Mouse (Mus musculus): Measurements from ENCODE around the gene Hdac4. TPM values are rescaled to one million over a fixed set of nuclear protein-coding genes. Genes with fewer than 3 reads are reported as not detected.

Gene Hdac4
- 0.35 and 0.52 TPM in 2 replicates for polyA plus RNA-seq (2012)

GRCm38 (mm10) chr1:92195360-92196149, at the start of gene Hdac4:
Hdac4 (minus strand) TSS chr1:92195699.
- no peaks in the 10 kb centered on the region for H3K27me3 ChIP-seq (ENCODE audit: control insufficient read depth)
- no peak for TF ChIP-seq GATA1 (IDR thresholded peaks at IDR 0.05; ENCODE audit: low read length)
- TF ChIP-seq TAL1 (IDR thresholded peaks at IDR 0.05; ENCODE audit: low read length), result peak; percentile 19; the same call in 1 of the 3 replicates
- no peaks in the 10 kb centered on the region for H3K9me3 ChIP-seq (ENCODE audit: control insufficient read depth, low read length)
- H3K4me3 ChIP-seq (replicated peaks), result no peak within 1 kb of the TSS
- no peaks in the 10 kb centered on the region for H3K4me1 ChIP-seq (ENCODE audit: control insufficient read depth)
- no peaks in the 10 kb centered on the region for H3K36me3 ChIP-seq (ENCODE audit: control insufficient read depth)

GRCm38 (mm10) chr1:92243549-92243948, 48.0 kb upstream of the Hdac4 start:
- H3K27me3 ChIP-seq (ENCODE audit: control insufficient read depth), result no peaks in the 10 kb centered on the region
- H3K4me3 ChIP-seq (replicated peaks), result no peak overlapping the region
- H3K4me1 ChIP-seq (ENCODE audit: control insufficient read depth), result no peaks in the 10 kb centered on the region
- no peaks in the 10 kb centered on the region for H3K36me3 ChIP-seq (ENCODE audit: control insufficient read depth)
- H3K9me3 ChIP-seq (ENCODE audit: control insufficient read depth, low read length), result no peaks in the 10 kb centered on the region
- TF ChIP-seq TAL1 (IDR thresholded peaks at IDR 0.05; ENCODE audit: low read length) (no peak), GATA1 (IDR thresholded peaks at IDR 0.05; ENCODE audit: low read length) (no peak)

GRCm38 (mm10) chr1:92240072-92240471, 44.6 kb upstream of the Hdac4 start:
- no peaks in the 10 kb centered on the region for H3K9me3 ChIP-seq (ENCODE audit: control insufficient read depth, low read length)
- no peaks in the 10 kb centered on the region for H3K27me3 ChIP-seq (ENCODE audit: control insufficient read depth)
- H3K4me3 ChIP-seq (replicated peaks), result no peak overlapping the region
- no peaks in the 10 kb centered on the region for H3K4me1 ChIP-seq (ENCODE audit: control insufficient read depth)
- TF ChIP-seq GATA1 (IDR thresholded peaks at IDR 0.05; ENCODE audit: low read length), result no peak
- TF ChIP-seq TAL1 (IDR thresholded peaks at IDR 0.05; ENCODE audit: low read length), result no peak
- no peaks in the 10 kb centered on the region for H3K36me3 ChIP-seq (ENCODE audit: control insufficient read depth)

- TF ChIP-seq GATA1 (IDR thresholded peaks at IDR 0.05; ENCODE audit: low read length) (no peak), TAL1 (IDR thresholded peaks at IDR 0.05; ENCODE audit: low read length) (no peak)
- no peaks in the 10 kb centered on the region for H3K9me3 ChIP-seq (ENCODE audit: control insufficient read depth, low read length)
- no peaks in the 10 kb centered on the region for H3K36me3 ChIP-seq (ENCODE audit: control insufficient read depth)
- no peaks in the 10 kb centered on the region for H3K27me3 ChIP-seq (ENCODE audit: control insufficient read depth)
- H3K4me1 ChIP-seq (ENCODE audit: control insufficient read depth), result no peaks in the 10 kb centered on the region
- H3K4me3 ChIP-seq (replicated peaks), result no peak overlapping the region
Observed at GRCm38 (mm10) chr1:92235600-92235999, 40.1 kb upstream of the Hdac4 start.

GRCm38 (mm10) chr1:92225297-92225696, 29.8 kb upstream of the Hdac4 start:
- Histone ChIP-seq H3K27me3 (ENCODE audit: control insufficient read depth) (no peaks in the 10 kb centered on the region), H3K4me1 (ENCODE audit: control insufficient read depth) (no peaks in the 10 kb centered on the region), H3K4me3 (replicated peaks) (no peak overlapping the region), H3K9me3 (ENCODE audit: control insufficient read depth, low read length) (no peaks in the 10 kb centered on the region), H3K36me3 (ENCODE audit: control insufficient read depth) (no peaks in the 10 kb centered on the region)
- TF ChIP-seq TAL1 (IDR thresholded peaks at IDR 0.05; ENCODE audit: low read length), result no peak
- TF ChIP-seq GATA1 (IDR thresholded peaks at IDR 0.05; ENCODE audit: low read length), result no peak

GRCm38 (mm10) chr1:92223956-92224891, 28.7 kb upstream of the Hdac4 start:
- Histone ChIP-seq H3K27me3 (ENCODE audit: control insufficient read depth) (no peaks in the 10 kb centered on the region), H3K36me3 (ENCODE audit: control insufficient read depth) (no peaks in the 10 kb centered on the region), H3K9me3 (ENCODE audit: control insufficient read depth, low read length) (no peaks in the 10 kb centered on the region), H3K4me1 (ENCODE audit: control insufficient read depth) (no peaks in the 10 kb centered on the region), H3K4me3 (replicated peaks) (no peak overlapping the region)
- TF ChIP-seq GATA1 (IDR thresholded peaks at IDR 0.05; ENCODE audit: low read length), result no peak
- TF ChIP-seq TAL1 (IDR thresholded peaks at IDR 0.05; ENCODE audit: low read length), result no peak

GRCm38 (mm10) chr1:92216710-92217109, 21.2 kb upstream of the Hdac4 start:
- Histone ChIP-seq H3K36me3 (ENCODE audit: control insufficient read depth) (no peaks in the 10 kb centered on the region), H3K27me3 (ENCODE audit: control insufficient read depth) (no peaks in the 10 kb centered on the region), H3K4me3 (replicated peaks) (no peak overlapping the region), H3K4me1 (ENCODE audit: control insufficient read depth) (no peaks in the 10 kb centered on the region), H3K9me3 (ENCODE audit: control insufficient read depth, low read length) (no peaks in the 10 kb centered on the region)
- TF ChIP-seq TAL1 (IDR thresholded peaks at IDR 0.05; ENCODE audit: low read length) (no peak), GATA1 (IDR thresholded peaks at IDR 0.05; ENCODE audit: low read length) (no peak)

- Histone ChIP-seq H3K36me3 (ENCODE audit: control insufficient read depth) (no peaks in the 10 kb centered on the region), H3K27me3 (ENCODE audit: control insufficient read depth) (no peaks in the 10 kb centered on the region), H3K4me1 (ENCODE audit: control insufficient read depth) (no peaks in the 10 kb centered on the region), H3K9me3 (ENCODE audit: control insufficient read depth, low read length) (no peaks in the 10 kb centered on the region), H3K4me3 (replicated peaks) (no peak overlapping the region)
- TF ChIP-seq GATA1 (IDR thresholded peaks at IDR 0.05; ENCODE audit: low read length), result no peak
- TF ChIP-seq TAL1 (IDR thresholded peaks at IDR 0.05; ENCODE audit: low read length), result no peak
Observed at GRCm38 (mm10) chr1:92215996-92216630, 20.6 kb upstream of the Hdac4 start.
